Mouse (Mus musculus): ENCODE measurements around the gene Mr1. TPM values are rescaled to one million over a fixed set of nuclear protein-coding genes. Genes with fewer than 3 reads are reported as not detected.
A peak's percentile ranks its signal among the peaks of the same experiment; 100 is the strongest.
"Not testable (repeated sequence)": the region's sequence is repeated elsewhere in the genome, so short reads cannot be mapped to it uniquely, and the experiment has no call there.

Mr1 gene
- polyA plus RNA-seq (2021) = 28.4 TPM

- POLR2A ChIA-PET = interaction anchor here (1.2 to 2.7 kb wide), 2 partner anchors 48 to 95 kb away, joined by 3 to 12 read pairs; partner anchors contain the start of gene Ier5
- ATAC-seq (peak; percentile 88), DNase-seq (ENCODE audit: low read depth, low spot score) (no peak)
- H3K27me3 ChIP-seq = no peaks in the 10 kb centered on the region
- in situ Hi-C loops (cut with MboI; ENCODE audit: low pct_unique_long_range_greater_than_20kb) = no loop called here
- CTCF ChIA-PET = interaction anchor here (1.3 to 1.6 kb wide), 2 partner anchors 8 to 98 kb away, joined by 3 to 6 read pairs; no protein-coding TSS in a partner anchor
- no peak for TF ChIP-seq CTCF (IDR thresholded peaks at IDR 0.05)
These were observed at the start of gene Mr1 for GRCm38 (mm10) chr1:155146572-155146980. Gene Mr1, minus strand, starts transcription at chr1:155146814.

- TF ChIP-seq CTCF (IDR thresholded peaks at IDR 0.05) = no peak
- in situ Hi-C loops (cut with MboI; ENCODE audit: low pct_unique_long_range_greater_than_20kb) = no loop called here
- CTCF ChIA-PET = interaction anchor here (1.1 kb wide), 1 partner anchor 33 kb away, joined by 3 read pairs; no protein-coding TSS in a partner anchor
- POLR2A ChIA-PET = no interaction called here
- ATAC-seq (peak; percentile 31), DNase-seq (ENCODE audit: low read depth, low spot score) (no peak)
- no peaks in the 10 kb centered on the region for H3K27me3 ChIP-seq
These were observed 46.3 kb upstream of the Mr1 start for GRCm38 (mm10) chr1:155192805-155193368.

GRCm38 (mm10) chr1:155191671-155192070 lies 45.1 kb upstream of the Mr1 start:
- ATAC-seq (no peak), DNase-seq (ENCODE audit: low read depth, low spot score) (no peak)
- in situ Hi-C loops (cut with MboI; ENCODE audit: low pct_unique_long_range_greater_than_20kb) = no loop called here

GRCm38 (mm10) chr1:155191219-155191618 lies 44.6 kb upstream of the Mr1 start:
- DNase-seq (ENCODE audit: low read depth, low spot score) = no peak
- H3K27me3 ChIP-seq = no peaks in the 10 kb centered on the region
- in situ Hi-C loops (cut with MboI; ENCODE audit: low pct_unique_long_range_greater_than_20kb) = no loop called here
- ChIA-PET POLR2A (interaction anchor here (0.6 to 1.0 kb wide), 2 partner anchors 10 to 112 kb away, joined by 3 to 5 read pairs; no protein-coding TSS in a partner anchor), CTCF (interaction anchor here (1.2 to 1.6 kb wide), 3 partner anchors 15 to 20 kb away, joined by 3 to 4 read pairs (median 4); no protein-coding TSS in a partner anchor)
- TF ChIP-seq CTCF (IDR thresholded peaks at IDR 0.05) = no peak
- no peak for ATAC-seq

More at GRCm38 (mm10) chr1:155191671-155192070, 45.1 kb upstream of the Mr1 start:
- TF ChIP-seq CTCF (IDR thresholded peaks at IDR 0.05) = no peak
- ChIA-PET POLR2A (interaction anchor here (0.6 kb wide), 1 partner anchor 112 kb away, joined by 3 read pairs; no protein-coding TSS in a partner anchor), CTCF (interaction anchor here (0.6 to 1.2 kb wide), 2 partner anchors 14 to 1040 kb away, joined by 3 to 4 read pairs; no protein-coding TSS in a partner anchor)
- H3K27me3 ChIP-seq = no peaks in the 10 kb centered on the region

- ChIA-PET CTCF (interaction anchor here (1.6 to 3.7 kb wide), 2 partner anchors 13 to 19 kb away, joined by 5 to 14 read pairs; no protein-coding TSS in a partner anchor), POLR2A (no interaction called here)
- ATAC-seq = no peak
- no peak for TF ChIP-seq CTCF (IDR thresholded peaks at IDR 0.05)
- H3K27me3 ChIP-seq = no peaks in the 10 kb centered on the region
- no peak for DNase-seq (ENCODE audit: low read depth, low spot score)
- in situ Hi-C loops (cut with MboI; ENCODE audit: low pct_unique_long_range_greater_than_20kb) = no loop called here
These were observed 42.0 kb upstream of the Mr1 start for GRCm38 (mm10) chr1:155188656-155189055.

- H3K27me3 ChIP-seq = no peaks in the 10 kb centered on the region
- in situ Hi-C loops (cut with MboI; ENCODE audit: low pct_unique_long_range_greater_than_20kb) = no loop called here
- DNase-seq (ENCODE audit: low read depth, low spot score) = no peak
- CTCF ChIA-PET = interaction anchor here (1.3 kb wide), 1 partner anchor 9 kb away, joined by 3 read pairs; no protein-coding TSS in a partner anchor
- no peak for TF ChIP-seq CTCF (IDR thresholded peaks at IDR 0.05)
- no peak for ATAC-seq
- POLR2A ChIA-PET = no interaction called here
These were observed 37.6 kb upstream of the Mr1 start for GRCm38 (mm10) chr1:155184191-155184590.

GRCm38 (mm10) chr1:155178192-155178924 lies 31.7 kb upstream of the Mr1 start:
- ChIA-PET CTCF (interaction anchor here (1.6 kb wide), 1 partner anchor 10 kb away, joined by 7 read pairs; no protein-coding TSS in a partner anchor), POLR2A (interaction anchor here (0.6 kb wide), 1 partner anchor 61 kb away, joined by 4 read pairs; no protein-coding TSS in a partner anchor)
- no peaks in the 10 kb centered on the region for H3K27me3 ChIP-seq
- no peak for ATAC-seq
- in situ Hi-C loops (cut with MboI; ENCODE audit: low pct_unique_long_range_greater_than_20kb) = no loop called here
- TF ChIP-seq CTCF (IDR thresholded peaks at IDR 0.05) = no peak
- no peak for DNase-seq (ENCODE audit: low read depth, low spot score)

GRCm38 (mm10) chr1:155174424-155174823 lies 27.8 kb upstream of the Mr1 start:
- H3K27me3 ChIP-seq = no peaks in the 10 kb centered on the region
- in situ Hi-C loops (cut with MboI; ENCODE audit: low pct_unique_long_range_greater_than_20kb) = no loop called here
- ChIA-PET CTCF (interaction anchor here (3.7 kb wide), 1 partner anchor 15 kb away, joined by 14 read pairs; no protein-coding TSS in a partner anchor), POLR2A (no interaction called here)
- no peak for DNase-seq (ENCODE audit: low read depth, low spot score)
- TF ChIP-seq CTCF (IDR thresholded peaks at IDR 0.05) = no peak
- no peak for ATAC-seq

- POLR2A ChIA-PET; ATAC-seq; in situ Hi-C loops (cut with MboI; ENCODE audit: low pct_unique_long_range_greater_than_20kb); DNase-seq (ENCODE audit: low read depth, low spot score); CTCF ChIA-PET; H3K27me3 ChIP-seq: not testable (repeated sequence)
These were observed 27.0 kb upstream of the Mr1 start for GRCm38 (mm10) chr1:155173644-155174016.

- in situ Hi-C loops (cut with MboI; ENCODE audit: low pct_unique_long_range_greater_than_20kb) = no loop called here
- POLR2A ChIA-PET = no interaction called here
- TF ChIP-seq CTCF (IDR thresholded peaks at IDR 0.05) = no peak
- ATAC-seq = no peak
- H3K27me3 ChIP-seq = no peaks in the 10 kb centered on the region
- DNase-seq (ENCODE audit: low read depth, low spot score) = no peak
- CTCF ChIA-PET = no interaction called here
These were observed 26.5 kb upstream of the Mr1 start for GRCm38 (mm10) chr1:155172895-155173643.
